Mouse (Mus musculus): ENCODE results near the gene Etfbkmt.
"Not testable (repeated sequence)": the region's sequence is repeated elsewhere in the genome, so short reads cannot be mapped to it uniquely, and the experiment has no call there.

The Etfbkmt gene

DNA sequence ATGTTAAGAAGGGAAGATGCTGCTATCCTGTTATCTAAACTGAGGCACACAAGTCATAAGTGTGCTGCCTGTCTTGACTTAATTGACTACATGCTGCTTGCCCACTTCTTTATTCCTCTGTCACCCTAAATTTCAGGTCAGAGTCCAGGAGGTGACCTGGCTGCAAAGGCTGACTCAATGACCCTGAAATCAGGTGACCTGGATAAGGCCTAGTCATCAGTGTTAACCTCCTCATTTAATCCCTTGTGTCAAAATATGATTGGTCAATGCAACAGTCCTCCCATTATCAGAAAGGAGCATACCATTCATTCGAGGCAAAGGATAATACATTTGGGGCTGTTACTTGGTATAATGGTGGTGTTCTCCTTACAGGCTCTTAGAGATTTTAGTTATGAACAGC, at the start of gene Etfbkmt:
Gene Etfbkmt (plus strand): TSS at position 379 of the 400 bp plus-strand sequence.
- DNase-seq: no peak

DNA sequence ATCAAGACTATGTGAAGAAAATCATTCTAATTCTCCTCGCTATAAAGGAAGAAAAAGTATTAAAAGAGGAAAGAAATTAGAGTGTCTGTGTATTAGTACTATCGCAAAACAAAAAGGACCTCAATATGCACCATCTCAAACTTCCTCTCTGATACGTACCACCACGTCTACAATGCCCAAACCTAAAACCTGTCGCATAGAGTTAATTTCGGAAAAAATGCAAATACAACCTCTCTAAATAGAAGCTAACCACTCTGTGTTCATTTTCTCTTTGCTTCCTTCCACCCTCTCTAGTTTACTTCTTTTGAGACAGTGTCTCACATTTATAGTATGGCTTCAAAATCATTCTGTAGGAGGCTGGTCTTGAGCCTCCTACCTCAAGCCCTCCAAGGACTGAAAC, 47.2 kb upstream of the Etfbkmt start:
- no peak for DNase-seq

DNA sequence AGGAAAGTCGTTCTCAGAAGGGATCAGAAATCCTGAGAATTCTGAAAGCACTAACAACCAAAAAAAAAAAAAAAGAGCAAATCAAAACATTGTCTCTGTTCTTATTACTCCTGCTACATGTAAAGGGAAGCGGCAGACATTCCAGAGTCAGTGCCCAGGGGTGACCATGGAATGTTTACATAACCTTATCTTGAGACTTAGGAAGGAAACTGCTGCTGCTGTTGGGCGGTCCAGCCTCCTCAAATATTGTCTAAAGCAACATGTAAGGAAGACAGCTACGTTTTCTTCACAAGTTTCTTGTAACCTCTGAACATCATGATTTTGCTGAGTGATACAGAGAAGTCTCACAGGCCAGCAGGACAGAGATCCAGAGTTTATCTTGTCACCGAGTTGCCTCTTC, 46.2 kb upstream of the Etfbkmt start:
- DNase-seq: peak; percentile 56

DNA sequence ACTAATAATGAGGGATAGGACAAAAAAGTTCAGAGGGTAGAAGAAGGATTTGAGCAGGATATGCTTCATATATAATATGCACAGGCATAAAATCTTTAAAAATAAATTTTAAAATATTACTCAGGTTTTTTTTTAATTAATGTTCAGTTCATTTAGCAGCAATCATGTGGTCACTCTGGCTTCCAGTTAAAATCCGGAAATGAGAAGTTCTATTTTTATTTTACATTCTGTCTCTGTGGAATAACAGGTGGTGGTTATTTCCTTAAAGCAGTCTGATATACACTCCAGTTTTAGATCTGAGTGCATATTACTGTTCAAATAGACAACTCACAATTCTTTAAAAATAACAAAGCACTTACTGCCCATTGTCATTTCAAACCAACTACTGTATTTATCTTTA, 45.1 kb upstream of the Etfbkmt start:
- no peak for DNase-seq

DNA sequence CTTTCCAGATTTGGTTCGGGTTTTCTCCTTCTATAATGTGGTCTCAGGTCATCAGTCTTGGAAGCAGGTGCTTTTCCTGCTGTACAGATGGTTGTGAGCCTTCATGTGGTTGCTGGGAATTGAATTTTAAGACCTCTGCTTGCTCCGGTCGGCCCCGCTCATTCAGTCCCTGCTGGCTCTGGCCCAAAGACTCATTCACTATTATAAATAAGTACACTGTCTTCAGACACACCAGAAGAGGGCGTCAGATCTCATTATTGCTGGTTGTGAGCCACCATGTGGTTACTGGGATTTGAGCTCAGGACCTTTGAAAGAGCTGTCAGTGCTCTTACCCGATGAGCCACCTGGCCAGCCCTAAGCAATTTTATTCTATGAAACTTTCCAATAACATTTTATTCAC, 44.3 kb upstream of the Etfbkmt start:
- DNase-seq: no peak

DNA sequence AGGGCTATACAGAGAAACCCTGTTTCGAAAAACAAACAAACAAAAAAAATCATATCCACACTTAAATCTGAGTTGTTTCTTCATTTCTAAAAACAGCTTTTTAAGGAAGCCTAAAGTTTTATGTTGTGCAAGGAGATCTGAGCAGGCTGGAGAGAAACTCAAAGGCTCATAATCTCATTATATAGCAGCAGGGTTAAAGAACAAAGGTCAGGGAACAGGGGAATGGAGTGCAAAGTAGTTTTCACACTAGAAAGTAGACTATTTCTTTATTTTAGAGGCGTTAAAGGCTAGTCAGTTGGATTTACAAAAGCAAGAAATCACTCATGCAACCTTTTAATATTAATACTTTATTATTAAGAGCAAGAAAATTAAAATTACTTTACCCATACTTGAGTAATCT, 43.4 kb upstream of the Etfbkmt start:
- no peak for DNase-seq

DNA sequence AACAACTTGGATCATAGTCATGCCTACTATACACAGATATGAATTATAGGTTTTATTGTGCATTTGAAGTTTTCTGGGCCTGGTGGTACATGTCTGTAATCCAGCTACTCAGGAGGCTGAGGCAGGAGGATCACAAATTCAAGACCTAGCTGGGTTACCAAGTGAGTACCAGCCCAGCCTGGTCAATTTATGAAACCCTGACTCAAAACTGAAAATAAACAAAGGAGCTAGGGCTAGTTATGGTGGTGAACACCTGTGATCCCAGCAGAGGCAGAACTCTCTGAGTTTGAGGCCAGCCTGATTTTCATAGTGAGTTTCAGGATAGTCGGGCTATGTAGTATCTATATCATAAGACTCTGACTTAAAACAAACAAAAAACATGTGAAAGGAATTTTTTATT, 42.4 kb upstream of the Etfbkmt start:
- DNase-seq: no peak

DNA sequence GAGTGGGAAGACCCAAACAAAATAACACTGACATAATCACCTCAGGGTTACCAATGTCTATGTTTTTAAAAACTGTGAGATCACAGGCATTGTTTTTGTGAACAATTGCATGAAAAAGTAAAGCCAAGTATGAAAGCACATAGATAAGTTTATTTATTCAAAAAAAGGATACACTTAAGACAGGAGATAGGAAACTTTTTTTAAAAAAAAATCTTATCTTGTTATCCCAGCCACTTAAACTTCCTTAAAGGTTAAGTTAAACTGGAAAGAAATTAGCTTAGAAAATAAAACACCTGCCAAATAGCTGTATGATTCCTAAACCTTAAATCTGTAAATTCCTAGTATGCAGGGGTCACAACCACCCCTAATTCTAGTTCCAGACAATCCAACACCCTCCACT, 40.7 kb upstream of the Etfbkmt start:
- no peak for DNase-seq

DNA sequence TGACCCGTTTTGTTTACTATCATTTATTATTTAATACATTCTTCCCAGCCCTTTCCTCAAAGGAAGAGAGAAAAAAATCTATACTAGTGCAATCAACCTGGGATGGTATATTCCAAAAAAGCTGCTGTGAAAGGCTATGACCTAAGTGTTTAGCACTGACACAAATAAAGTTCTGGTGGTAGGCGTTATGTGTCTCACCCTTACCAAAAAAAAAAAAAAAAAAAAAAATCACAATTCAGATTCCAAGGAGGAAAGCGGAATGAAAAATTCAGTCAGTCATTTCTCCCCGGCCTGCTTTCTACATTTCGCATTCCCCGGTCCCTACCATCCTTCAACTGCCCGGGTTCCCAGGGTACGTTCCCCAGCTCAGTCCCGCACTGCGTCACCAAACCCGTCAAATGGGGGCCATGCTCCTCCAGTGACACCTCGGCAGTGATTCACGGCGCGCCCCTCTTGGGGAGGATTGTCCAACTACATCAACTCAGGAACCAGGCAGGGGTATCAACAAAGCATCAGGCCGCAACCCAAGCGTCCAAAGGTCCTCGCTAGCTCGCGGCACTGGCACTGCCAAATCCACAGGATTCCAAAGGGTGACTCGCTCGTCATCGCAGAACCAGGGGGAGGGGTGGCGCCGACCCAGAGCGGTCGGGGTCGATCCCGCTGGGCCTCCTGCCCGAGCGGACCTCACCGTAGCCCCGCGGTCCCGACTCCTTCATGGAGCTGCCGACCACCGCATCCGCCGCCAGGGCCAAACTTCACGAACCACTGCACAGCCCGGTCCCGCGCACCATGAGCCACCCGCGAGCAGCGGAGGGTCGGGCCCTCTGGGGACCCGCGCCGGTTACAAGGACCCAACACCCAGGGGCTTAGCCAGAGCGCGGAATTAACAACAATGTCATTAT, 39.2 kb upstream of the Etfbkmt start:
- DNase-seq: peak; percentile 84

DNA sequence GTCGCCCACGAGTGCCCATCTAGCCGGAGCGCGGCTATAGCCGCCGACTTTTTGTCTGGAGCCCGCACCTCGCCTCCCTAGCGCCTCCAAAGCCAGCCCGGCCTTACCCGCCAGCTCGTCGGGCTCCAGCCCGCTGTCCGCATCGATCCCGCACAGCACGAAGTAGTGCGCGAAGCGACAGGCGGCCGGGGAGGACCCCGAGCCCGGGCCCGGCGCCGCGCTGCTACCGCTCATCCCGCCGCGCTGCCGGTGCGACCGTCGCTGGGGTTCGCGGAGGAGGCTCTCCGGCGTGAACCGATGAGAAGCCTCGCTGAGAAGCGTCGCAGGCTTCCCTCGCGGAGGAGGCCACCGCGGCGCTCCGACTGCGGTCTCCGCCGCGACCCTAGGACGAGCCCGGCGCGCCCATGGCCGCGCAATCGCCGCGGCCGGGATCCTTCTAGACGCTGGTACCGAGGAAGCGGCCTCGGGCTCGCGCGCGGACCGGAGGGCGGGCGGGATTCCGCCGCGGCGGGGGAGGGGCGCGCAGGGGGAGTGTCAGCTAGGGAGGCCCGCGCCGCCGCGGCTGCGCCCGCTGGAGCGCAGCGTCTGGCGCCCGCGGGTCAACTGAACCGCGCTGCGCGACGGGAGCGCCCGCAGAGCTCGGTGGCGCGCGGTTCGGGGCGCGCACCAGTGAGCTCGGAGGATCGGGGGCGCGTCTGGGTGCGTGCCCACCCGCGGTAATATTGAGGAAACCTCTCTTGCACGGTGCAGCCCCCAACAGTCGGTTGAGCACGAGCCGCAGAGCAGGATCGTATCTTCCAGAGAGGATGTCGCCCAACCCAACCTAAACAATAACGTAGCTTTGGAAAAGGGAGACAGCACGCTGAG, 38.3 kb upstream of the Etfbkmt start, which contains the start of gene Dennd5b:
Gene Dennd5b (minus strand): TSS at position 605 of the 867 bp plus-strand sequence.
- DNase-seq: peak; percentile 92

DNA sequence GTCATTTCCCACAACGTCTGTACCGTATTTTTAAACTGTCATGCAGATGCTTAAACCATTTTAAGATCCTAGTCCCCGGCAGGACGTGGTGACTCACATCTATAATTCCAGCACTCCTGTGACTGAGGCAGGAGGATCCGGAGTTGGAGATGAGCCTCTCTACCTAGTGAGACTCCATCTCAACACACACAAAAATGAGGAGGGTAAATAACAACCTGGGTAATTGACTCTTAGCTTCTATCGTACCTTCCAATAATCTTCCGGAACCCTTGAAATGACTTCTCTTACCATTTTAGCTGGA, 37.8 kb upstream of the Etfbkmt start:
- DNase-seq: no peak

DNA sequence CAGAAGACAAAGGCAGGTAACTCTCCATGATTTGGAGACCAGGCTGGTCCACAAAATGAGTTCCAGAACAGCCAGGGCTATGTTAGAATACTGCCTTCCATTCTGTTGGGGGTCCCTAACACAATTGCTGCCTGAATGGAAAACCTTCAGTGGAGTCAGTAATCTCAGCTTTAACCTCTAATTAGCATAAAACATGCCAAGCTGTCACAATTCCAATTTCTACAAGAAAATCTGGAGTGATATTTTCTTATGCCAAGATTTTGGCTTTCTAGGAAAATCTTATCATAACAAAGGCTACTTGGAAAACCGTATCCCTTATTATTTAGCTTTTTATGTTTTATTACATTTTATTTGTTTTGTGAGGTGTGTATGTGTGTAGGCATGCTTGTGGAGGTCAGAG, 36.2 kb upstream of the Etfbkmt start:
- no peak for DNase-seq

DNA sequence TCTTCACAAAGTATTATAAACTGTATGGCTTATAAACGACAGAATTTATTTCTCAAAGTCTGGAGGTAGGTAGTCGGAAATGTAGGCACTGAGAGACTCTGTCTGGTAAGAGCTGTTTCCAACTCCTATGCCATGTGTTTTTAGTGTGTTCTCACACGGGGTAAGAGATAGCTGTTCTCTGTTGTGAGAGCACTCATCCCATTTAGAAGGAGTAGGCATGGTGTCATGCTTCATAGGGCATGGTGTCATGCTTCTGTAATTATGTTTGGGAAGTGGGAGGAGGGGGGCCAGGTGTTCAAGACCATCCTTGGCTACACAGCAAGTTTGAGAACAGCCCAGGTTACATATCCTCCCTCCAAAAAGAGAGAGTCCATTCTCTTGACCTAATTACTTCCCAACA, 32.0 kb upstream of the Etfbkmt start:
- no peak for DNase-seq

DNA sequence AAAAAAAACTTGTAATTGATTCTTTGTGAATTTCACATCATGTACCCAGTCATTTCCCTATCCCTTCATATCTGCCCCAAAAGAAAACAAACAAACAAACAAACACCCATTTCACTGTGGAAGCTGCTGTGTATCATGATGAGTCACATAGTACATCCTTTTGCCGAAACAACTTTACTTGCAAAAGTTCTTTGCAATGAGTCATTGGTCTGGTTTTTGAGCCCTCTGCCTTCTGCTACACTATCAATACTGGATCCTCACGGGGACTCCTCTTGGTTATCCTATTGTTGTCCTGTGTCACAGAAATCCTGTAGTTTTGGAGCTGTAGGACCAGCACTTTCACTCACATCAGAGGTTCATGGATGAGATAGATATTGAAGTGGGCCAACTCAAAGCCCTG, 30.7 kb upstream of the Etfbkmt start:
- DNase-seq: no peak

DNA sequence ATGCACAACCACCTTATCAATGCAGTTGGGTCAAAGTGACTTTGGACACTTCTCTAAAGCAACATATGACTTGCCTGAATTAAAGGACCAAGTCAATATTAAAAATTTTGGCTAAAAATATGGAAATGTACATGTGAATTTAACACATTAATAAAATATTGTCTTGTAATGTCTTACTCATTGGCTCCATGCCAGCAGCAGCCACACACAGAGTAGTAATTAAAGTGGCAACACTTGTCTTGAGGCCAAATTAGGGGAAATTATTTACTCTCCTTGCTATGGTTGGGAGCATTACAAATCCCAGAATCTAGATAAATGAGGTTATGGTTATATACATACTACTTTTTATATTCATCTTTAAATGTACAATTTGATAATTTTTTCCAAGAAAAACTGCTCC, 22.7 kb upstream of the Etfbkmt start:
- peak; percentile 24 for DNase-seq

DNA sequence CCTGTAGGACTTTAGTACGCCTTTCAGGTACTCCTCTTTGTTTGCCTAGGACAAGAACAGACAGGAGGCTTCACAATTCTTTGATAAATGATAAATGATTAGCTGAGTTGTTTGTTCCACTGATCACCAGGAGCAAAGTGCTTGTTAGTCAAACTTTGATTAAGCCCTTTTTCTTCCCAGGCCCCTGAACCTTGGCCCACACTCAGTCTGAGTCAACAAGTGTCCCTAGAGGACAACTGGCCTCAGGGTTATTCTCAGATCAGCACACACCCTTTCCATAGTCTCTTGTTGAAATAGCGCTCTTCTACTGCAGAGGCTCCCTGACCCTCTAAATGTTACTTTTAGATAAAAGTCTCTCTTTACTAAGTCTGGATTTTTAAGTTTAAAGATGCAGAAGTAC, 20.7 kb upstream of the Etfbkmt start:
- peak; percentile 56 for DNase-seq

DNA sequence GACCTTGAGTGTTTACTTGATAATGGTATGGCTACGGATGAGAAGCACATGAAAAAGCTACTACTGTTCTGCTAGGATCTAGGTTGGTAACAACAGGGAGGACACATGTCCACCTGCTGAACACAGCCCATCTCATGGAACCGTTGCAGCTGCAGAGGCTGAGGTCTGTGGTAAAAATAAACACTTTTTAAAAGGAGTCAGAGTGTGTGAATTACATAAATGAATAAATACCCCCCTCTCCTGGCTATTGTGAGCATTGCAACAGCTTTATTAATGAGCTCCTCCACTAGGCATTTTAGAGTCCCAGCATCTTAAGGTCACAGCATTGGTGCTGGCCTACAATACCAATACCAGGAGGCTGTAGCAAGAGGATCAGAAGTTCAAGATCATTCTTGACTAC, 19.8 kb upstream of the Etfbkmt start:
- peak; percentile 81 for DNase-seq

DNA sequence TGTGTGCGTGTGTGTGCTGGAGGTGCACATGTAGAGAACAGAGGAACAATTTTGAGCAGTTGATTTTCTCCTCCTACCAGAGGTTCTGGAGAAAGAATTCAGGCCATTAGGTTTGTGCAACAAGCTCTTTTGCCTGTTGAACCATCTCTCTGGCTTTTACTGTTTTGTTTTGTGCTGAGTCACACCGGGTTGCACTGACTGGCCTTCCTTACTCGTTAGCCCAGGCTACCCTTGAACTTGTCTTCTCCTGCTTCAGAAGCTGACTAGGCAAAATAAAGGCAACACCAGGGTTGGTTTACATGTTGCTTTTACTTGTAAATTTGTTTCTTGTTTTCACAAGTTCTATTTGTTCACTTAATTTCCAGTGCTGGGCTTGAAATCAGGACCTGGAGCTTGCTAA, 16.6 kb upstream of the Etfbkmt start:
- no peak for DNase-seq

DNA sequence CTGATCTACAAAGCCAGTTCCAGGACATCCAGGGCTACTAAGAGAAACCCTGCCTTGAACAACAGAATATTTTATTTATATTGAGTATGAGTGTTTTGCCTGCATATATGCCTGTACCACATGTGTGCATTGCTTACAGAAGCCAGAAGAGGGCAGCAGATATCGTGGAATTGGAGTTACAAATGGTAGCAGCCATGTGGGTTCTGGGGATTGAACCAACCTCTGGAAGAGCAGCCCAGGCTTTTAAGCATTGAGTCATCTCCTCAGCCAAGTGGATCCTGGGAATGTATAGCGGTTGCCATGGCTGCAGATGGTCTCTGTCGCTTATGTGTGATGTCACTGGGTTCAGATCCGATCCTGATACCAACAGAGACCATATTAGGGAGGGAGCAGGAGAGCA, 13.0 kb upstream of the Etfbkmt start:
- DNase-seq: peak; percentile 59

DNA sequence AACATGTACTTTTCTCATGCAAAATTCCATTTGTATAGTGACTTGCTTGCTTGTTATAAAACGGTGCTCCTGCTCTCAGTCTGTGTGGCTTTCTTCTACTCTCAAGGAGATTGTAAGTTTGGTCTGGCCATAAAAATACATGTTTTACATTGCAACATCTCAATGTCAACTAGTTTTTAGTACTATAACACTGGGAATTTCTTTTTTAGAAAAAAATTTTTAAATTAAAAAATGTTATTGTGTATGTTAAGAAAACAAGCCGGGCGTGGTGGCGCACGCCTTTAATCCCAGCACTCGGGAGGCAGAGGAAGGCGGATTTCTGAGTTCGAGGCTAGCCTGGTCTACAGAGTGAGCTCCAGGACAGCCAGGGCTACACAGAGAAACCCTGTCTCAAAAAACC, 9.8 kb upstream of the Etfbkmt start, which contains the start of gene Gm10203:
Gene Gm10203 (plus strand): TSS at position 301 of the 400 bp plus-strand sequence.
- DNase-seq: not testable (repeated sequence)

DNA sequence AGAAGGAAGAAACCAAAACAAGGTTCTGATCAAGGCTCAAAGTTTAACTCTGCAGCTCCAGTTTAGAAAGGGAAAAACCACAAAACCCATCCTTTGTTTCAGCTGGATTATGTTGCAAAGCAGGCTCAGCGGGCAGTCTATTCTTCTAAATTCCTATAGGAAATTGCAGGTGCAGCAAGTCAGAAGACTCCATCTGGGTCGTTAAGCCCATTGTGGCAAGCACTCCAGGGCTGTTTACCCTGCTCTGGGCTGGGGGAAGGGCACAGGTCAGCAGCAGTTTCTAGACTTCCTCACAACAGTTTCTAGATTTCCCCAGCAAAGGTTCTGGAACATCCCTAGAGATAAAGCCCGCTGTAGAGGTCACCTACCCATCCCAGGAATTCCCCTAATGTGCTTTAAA, 8.5 kb upstream of the Etfbkmt start:
- no peak for DNase-seq

DNA sequence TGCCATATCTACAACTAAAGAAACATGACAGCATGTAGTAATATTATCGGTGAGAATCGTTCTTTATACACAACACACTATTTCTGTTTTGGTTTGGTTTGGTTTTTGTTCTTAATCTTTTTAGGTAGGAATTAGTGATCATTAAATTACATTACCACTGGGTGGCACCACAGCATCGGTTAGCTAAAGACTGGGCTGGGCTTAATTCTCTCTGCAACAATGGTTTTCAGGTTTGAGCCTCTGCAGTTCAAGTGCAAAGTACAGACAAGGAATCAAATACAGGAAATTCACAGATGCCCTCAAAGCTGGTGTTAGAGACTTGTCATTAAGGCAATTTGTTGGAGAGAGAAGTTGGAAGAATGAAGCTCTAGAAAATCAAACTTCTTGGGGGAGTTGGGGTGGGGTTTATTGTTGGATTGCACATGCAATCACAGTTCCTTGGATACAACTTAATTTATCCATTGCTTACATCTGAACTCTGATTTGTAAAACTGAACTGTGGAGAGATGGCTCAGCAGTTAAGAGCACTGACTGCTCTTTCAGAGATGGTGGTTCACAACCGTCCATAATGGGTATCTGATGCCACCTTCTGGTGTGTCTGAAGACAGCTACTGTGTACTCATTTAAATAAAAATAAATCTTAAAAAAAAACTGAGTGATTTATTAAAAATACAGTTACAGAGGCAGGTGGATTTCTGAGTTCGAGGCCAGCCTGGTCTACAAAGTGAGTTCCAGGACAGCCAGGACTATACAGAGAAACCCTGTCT, 7.2 kb upstream of the Etfbkmt start:
- peak; percentile 66 for DNase-seq

All from kidney, postnatal 14 days (tissue).